Mouse (Mus musculus) natural killer cell, adult 2 months (primary cell): ENCODE measurements around the gene Adrm1.

Experiments used
- DNase-seq, 2 experiments: peaks; one replicate each; pipeline ENCODE4 v3.0.0; 2022; ENCODE audit warnings: low spot score in 2 of 2

Gene Adrm1

GRCm38 (mm10) chr2:180218677-180219076, 47.4 kb downstream of the Adrm1 start:
- DNase-seq, result no peak

GRCm38 (mm10) chr2:180219145-180219943, 48.1 kb downstream of the Adrm1 start:
- no peak for DNase-seq

DNA sequence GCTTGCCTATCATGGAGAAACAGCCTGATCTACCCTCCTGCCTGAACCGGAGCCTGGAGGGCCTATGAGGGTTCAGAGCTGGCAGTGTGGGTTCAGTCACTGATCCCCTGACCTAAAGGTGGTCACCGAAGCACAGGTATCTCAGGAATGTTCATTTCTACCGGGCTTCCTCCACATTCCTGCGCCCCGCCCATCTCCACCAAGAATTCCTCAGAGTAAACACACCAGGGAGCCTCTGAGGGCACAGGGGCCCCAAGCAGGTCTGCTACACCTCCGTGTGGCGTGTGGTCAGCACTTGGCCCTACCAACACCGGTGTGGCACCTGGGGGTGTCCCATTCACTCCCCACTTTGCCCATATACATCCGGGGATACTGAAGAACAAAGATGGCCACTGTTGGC, 48.9 kb downstream of the Adrm1 start:
- DNase-seq, result no peak

GRCm38 (mm10) chr2:180221051-180221450, 49.8 kb downstream of the Adrm1 start:
- DNase-seq, result no peak

- no peak for DNase-seq
Measured at GRCm38 (mm10) chr2:180222250-180222649, 51.0 kb downstream of the Adrm1 start.

- DNase-seq, result no peak
Measured at GRCm38 (mm10) chr2:180224647-180225043, 53.4 kb downstream of the Adrm1 start.

GRCm38 (mm10) chr2:180225044-180225761, 53.9 kb downstream of the Adrm1 start:
- DNase-seq, result no peak
